Mouse (Mus musculus) neutrophil, adult 59 days (primary cell): Measurements from ENCODE around the gene Tspyl4. TPM values are rescaled to one million over a fixed set of nuclear protein-coding genes. Genes with fewer than 3 reads are reported as not detected.

ENCODE experiments used
- total RNA-seq, 2 experiments: library from RNA; stranded (reverse); gene quantifications; 1 replicate in 1 of 2; 2 replicates in 1 of 2; pipeline ENCODE4 v1.2.4; 2023

Tspyl4 gene
- total RNA-seq, result 1 to 10 TPM; 1.2 to 2.2 TPM

DNA sequence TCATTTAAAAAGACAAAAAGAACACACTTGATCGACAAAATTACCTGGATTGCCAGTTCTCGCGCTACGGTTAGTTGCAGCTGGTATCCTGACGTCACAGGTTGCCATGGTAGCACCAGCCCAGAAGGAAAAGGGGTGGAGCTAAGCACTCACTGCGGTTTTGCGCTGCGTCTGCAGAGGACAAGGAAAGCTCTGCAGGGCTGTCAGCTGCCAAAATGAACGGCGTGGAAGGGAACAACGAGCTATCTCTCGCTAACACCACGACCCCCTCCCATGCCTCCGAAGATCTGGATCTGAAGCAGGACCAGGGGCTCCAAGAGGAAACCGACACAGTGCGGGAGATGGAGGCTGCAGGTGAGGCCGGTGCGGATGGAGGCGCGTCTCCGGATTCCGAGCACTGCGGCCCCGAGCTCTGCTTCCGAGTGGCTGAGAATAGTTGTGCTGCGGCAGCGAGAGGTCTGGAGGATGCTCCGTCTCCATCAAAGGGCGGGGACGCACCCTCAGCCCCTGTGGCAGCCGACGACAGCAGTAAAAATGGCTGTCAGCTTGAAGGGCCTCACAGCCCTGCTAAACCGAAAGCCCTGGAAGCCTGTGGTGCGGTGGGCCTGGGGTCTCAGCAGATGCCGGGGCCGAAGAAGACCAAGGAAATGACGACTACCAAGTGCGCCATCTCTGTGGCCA, at the start of gene Tspyl4:
TSS of gene Tspyl4 (plus strand) at position 144 of the 681 bp plus-strand sequence.

DNA sequence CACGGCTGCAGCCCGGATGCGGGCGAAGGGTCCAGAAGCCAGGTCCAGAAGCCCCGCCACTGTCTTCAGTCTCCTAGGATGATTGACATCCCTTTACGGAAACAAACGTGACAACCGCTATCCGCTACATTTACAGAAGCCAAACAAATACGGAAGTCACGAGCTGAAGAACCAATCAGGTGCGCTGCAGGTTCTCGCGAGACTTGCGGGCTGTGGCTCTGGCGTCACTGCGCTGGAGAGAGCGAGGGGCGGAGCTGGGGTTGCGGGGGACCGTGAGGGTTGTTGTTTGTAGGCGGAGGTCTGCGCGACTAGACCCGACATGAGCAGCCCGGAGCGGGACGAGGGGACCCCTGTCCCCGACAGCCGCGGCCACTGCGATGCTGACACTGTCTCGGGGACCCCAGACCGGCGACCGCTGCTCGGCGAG, 15.3 kb upstream of the Tspyl4 start, which contains the start of gene Tspyl1:
TSS of gene Tspyl1 (plus strand) at position 229 of the 427 bp plus-strand sequence.

Other genes starting within 250 kb of the Tspyl4 start
- gene Calhm5, start 200.9 kb upstream of the Tspyl4 start, total RNA-seq, result not detected
- 1 to 10 TPM; 2.3 to 4.0 TPM for gene Calhm6, start 169.5 kb upstream of the Tspyl4 start, total RNA-seq
- gene Dse, start 89.7 kb upstream of the Tspyl4 start, total RNA-seq, result 10 to 100 TPM in 1 of 2 experiments, 1 to 10 TPM in 1; 8.3 to 13.3 TPM
- gene Tspyl1, start 15.3 kb upstream of the Tspyl4 start, total RNA-seq, result 10 to 100 TPM; 69.4 to 73.2 TPM
- gene Col10a1, start 92.5 kb downstream of the Tspyl4 start, total RNA-seq, result not detected
- gene Nt5dc1, start 121.1 kb downstream of the Tspyl4 start, total RNA-seq, result 10 to 100 TPM; 42.4 to 46.0 TPM
- not detected for gene Frk, start 186.0 kb downstream of the Tspyl4 start, total RNA-seq